Mouse (Mus musculus): ENCODE measurements around the gene Shld2. TPM values are rescaled to one million over a fixed set of nuclear protein-coding genes. Genes with fewer than 3 reads are reported as not detected.

The Shld2 gene
- polyA plus RNA-seq, 1 experiment from 2014 or later, result 8.6 TPM

GRCm38 (mm10) chr14:34196706-34197105 lies 113.6 kb downstream of the Shld2 start:
- no peak overlapping the region for H3K27ac ChIP-seq (ENCODE audit: low read length)
- H3K9ac ChIP-seq (replicated peaks; ENCODE audit: low read depth, low read length), result no peak overlapping the region
- ATAC-seq (ENCODE audit: insufficient number of reproducible peaks, insufficient read depth, low FRiP score, low read depth), result no peak
- 0 out of 2 replicates have a peak, but pooled peaks cover 3% of the 10 kb centered on the region for H3K4me1 ChIP-seq (ENCODE audit: control insufficient read depth, insufficient read depth, low read length)
- H3K9me3 ChIP-seq (ENCODE audit: control insufficient read depth, low read depth, low read length), result no peaks in the 10 kb centered on the region
- WGBS, result 44% methylated on average over 4 of the region's 4 CpGs
- H3K4me3 ChIP-seq (ENCODE audit: low read depth, low read length), result no peak overlapping the region
- no peaks in the 10 kb centered on the region for H3K27me3 ChIP-seq (ENCODE audit: control insufficient read depth, insufficient read depth, low read length)
- no peaks in the 10 kb centered on the region for H3K36me3 ChIP-seq (ENCODE audit: control insufficient read depth, insufficient read depth, low read length)
- H3K4me2 ChIP-seq (replicated peaks; ENCODE audit: low read depth, low read length), result no peak overlapping the region

- WGBS, result 87% methylated on average over 15 of the region's 15 CpGs
- Histone ChIP-seq H3K4me1 (ENCODE audit: control insufficient read depth, insufficient read depth, low read length) (0 out of 2 replicates have a peak, but pooled peaks cover under 1% of the 10 kb centered on the region), H3K9me3 (ENCODE audit: control insufficient read depth, low read depth, low read length) (no peaks in the 10 kb centered on the region), H3K4me2 (replicated peaks; ENCODE audit: low read depth, low read length) (no peak overlapping the region), H3K4me3 (ENCODE audit: low read depth, low read length) (no peak overlapping the region), H3K27ac (ENCODE audit: low read length) (no peak overlapping the region), H3K27me3 (ENCODE audit: control insufficient read depth, insufficient read depth, low read length) (no peaks in the 10 kb centered on the region), H3K9ac (replicated peaks; ENCODE audit: low read depth, low read length) (no peak overlapping the region), H3K36me3 (ENCODE audit: control insufficient read depth, insufficient read depth, low read length) (no peaks in the 10 kb centered on the region)
- ATAC-seq (ENCODE audit: insufficient number of reproducible peaks, insufficient read depth, low FRiP score, low read depth), result no peak
Measured at GRCm38 (mm10) chr14:34195466-34195865, 114.8 kb downstream of the Shld2 start.

GRCm38 (mm10) chr14:34193879-34194278 lies 116.4 kb downstream of the Shld2 start:
- H3K27ac ChIP-seq (ENCODE audit: low read length), result no peak overlapping the region
- no peaks in the 10 kb centered on the region for H3K9me3 ChIP-seq (ENCODE audit: control insufficient read depth, low read depth, low read length)
- H3K27me3 ChIP-seq (ENCODE audit: control insufficient read depth, insufficient read depth, low read length), result no peaks in the 10 kb centered on the region
- H3K36me3 ChIP-seq (ENCODE audit: control insufficient read depth, insufficient read depth, low read length), result no peaks in the 10 kb centered on the region
- H3K4me1 ChIP-seq (ENCODE audit: control insufficient read depth, insufficient read depth, low read length), result no peaks in the 10 kb centered on the region
- ATAC-seq (ENCODE audit: insufficient number of reproducible peaks, insufficient read depth, low FRiP score, low read depth), result no peak
- 78% methylated on average over 4 of the region's 4 CpGs for WGBS
- H3K4me2 ChIP-seq (replicated peaks; ENCODE audit: low read depth, low read length), result no peak overlapping the region
- no peak overlapping the region for H3K9ac ChIP-seq (replicated peaks; ENCODE audit: low read depth, low read length)
- no peak overlapping the region for H3K4me3 ChIP-seq (ENCODE audit: low read depth, low read length)

GRCm38 (mm10) chr14:34190361-34190760 lies 119.9 kb downstream of the Shld2 start:
- Histone ChIP-seq H3K9me3 (ENCODE audit: control insufficient read depth, low read depth, low read length) (no peaks in the 10 kb centered on the region), H3K36me3 (ENCODE audit: control insufficient read depth, insufficient read depth, low read length) (no peaks in the 10 kb centered on the region), H3K4me3 (ENCODE audit: low read depth, low read length) (no peak overlapping the region), H3K4me2 (replicated peaks; ENCODE audit: low read depth, low read length) (no peak overlapping the region), H3K9ac (replicated peaks; ENCODE audit: low read depth, low read length) (no peak overlapping the region), H3K27ac (ENCODE audit: low read length) (no peak overlapping the region), H3K4me1 (ENCODE audit: control insufficient read depth, insufficient read depth, low read length) (no peaks in the 10 kb centered on the region), H3K27me3 (ENCODE audit: control insufficient read depth, insufficient read depth, low read length) (no peaks in the 10 kb centered on the region)
- no peak for ATAC-seq (ENCODE audit: insufficient number of reproducible peaks, insufficient read depth, low FRiP score, low read depth)
- WGBS, result 66% methylated on average over 7 of the region's 7 CpGs

- Histone ChIP-seq H3K9ac (replicated peaks; ENCODE audit: low read depth, low read length) (no peak overlapping the region), H3K36me3 (ENCODE audit: control insufficient read depth, insufficient read depth, low read length) (no peaks in the 10 kb centered on the region), H3K9me3 (ENCODE audit: control insufficient read depth, low read depth, low read length) (no peaks in the 10 kb centered on the region), H3K27me3 (ENCODE audit: control insufficient read depth, insufficient read depth, low read length) (no peaks in the 10 kb centered on the region), H3K4me2 (replicated peaks; ENCODE audit: low read depth, low read length) (no peak overlapping the region), H3K27ac (ENCODE audit: low read length) (no peak overlapping the region), H3K4me1 (ENCODE audit: control insufficient read depth, insufficient read depth, low read length) (no peaks in the 10 kb centered on the region), H3K4me3 (ENCODE audit: low read depth, low read length) (no peak overlapping the region)
- ATAC-seq (ENCODE audit: insufficient number of reproducible peaks, insufficient read depth, low FRiP score, low read depth), result no peak
- 68% methylated on average over 5 of the region's 5 CpGs for WGBS
Measured at GRCm38 (mm10) chr14:34188629-34189028, 121.7 kb downstream of the Shld2 start.

Other genes starting within 250 kb of the Shld2 start
- 50.6 and 54.0 TPM in 2 replicates for gene Anxa8, start 224.5 kb downstream of the Shld2 start, polyA plus RNA-seq (2014; fragmentation: Nextera tagmentation; extraction: Ambion mirVana)
- gene A630023A22Rik, start 207.7 kb downstream of the Shld2 start, polyA plus RNA-seq (2014; fragmentation: Nextera tagmentation; extraction: Ambion mirVana), result 0.69 TPM in 1 of 2 replicates, not detected in the other
- 0.13 and 0.19 TPM in 2 replicates for gene Npy4r, start 158.0 kb downstream of the Shld2 start, polyA plus RNA-seq (2014; fragmentation: Nextera tagmentation; extraction: Ambion mirVana)
- gene Gprin2, start 108.8 kb downstream of the Shld2 start, polyA plus RNA-seq (2014; fragmentation: Nextera tagmentation; extraction: Ambion mirVana), result 0.29 and 0.32 TPM in 2 replicates
- gene Syt15, start 90.9 kb downstream of the Shld2 start, polyA plus RNA-seq (2014; fragmentation: Nextera tagmentation; extraction: Ambion mirVana), result 0.58 and 0.81 TPM in 2 replicates
- gene Glud1, start 234 bp upstream of the Shld2 start, polyA plus RNA-seq (2014; fragmentation: Nextera tagmentation; extraction: Ambion mirVana), result 76.5 and 82.5 TPM in 2 replicates
- not detected in 2 replicates for gene Fam25c, start 44.9 kb upstream of the Shld2 start, polyA plus RNA-seq (2014; fragmentation: Nextera tagmentation; extraction: Ambion mirVana)
- 36.7 and 40.1 TPM in 2 replicates for gene Sncg, start 64.3 kb upstream of the Shld2 start, polyA plus RNA-seq (2014; fragmentation: Nextera tagmentation; extraction: Ambion mirVana)
- 7.7 and 7.8 TPM in 2 replicates for gene Mmrn2, start 65.0 kb upstream of the Shld2 start, polyA plus RNA-seq (2014; fragmentation: Nextera tagmentation; extraction: Ambion mirVana)
- gene Bmpr1a, start 192.8 kb upstream of the Shld2 start, polyA plus RNA-seq (2014; fragmentation: Nextera tagmentation; extraction: Ambion mirVana), result 62.8 and 74.7 TPM in 2 replicates
- gene 9230112D13Rik, start 212.3 kb upstream of the Shld2 start, polyA plus RNA-seq (2014; fragmentation: Nextera tagmentation; extraction: Ambion mirVana), result not detected in 2 replicates

All from stomach, embryonic 14.5 days (tissue).